Mouse (Mus musculus) intestine, embryonic 14.5 days (tissue): Measurements from ENCODE around the gene Mtfr1l. TPM values are rescaled to one million over a fixed set of nuclear protein-coding genes. Genes with fewer than 3 reads are reported as not detected.
"Not testable (repeated sequence)": the region's sequence is repeated elsewhere in the genome, so short reads cannot be mapped to it uniquely, and the experiment has no call there.

Experiments
- ATAC-seq: fragments of 200-750 bp; cut with Nextera tagmentation; replicated peaks from 2 replicates; pipeline ENCODE4 v1.8.0; 2017; ENCODE audit warnings: low read depth, moderate number of reproducible peaks, moderate TSS enrichment, moderate library complexity; ENCODE audit not compliant: low FRiP score, low TSS enrichment
- DNase-seq: peaks from one replicate; pipeline ENCODE4 v3.0.0-alpha.2; 2018; ENCODE audit warnings: low spot score
- H3K27ac ChIP-seq: fragments of 300-500 bp; sonication (generic); 2 replicates; pipeline ENCODE4 v1.5.1; 2014; ENCODE audit warnings: low read depth, mild to moderate bottlenecking, control low read depth
- H3K27me3 ChIP-seq: fragments of 300-500 bp; sonication (generic); replicated peaks from 2 replicates; pipeline ENCODE4 v1.6.1; 2014; ENCODE audit warnings: low read length, control low read depth; ENCODE audit not compliant: control insufficient read depth, insufficient read depth
- H3K36me3 ChIP-seq: fragments of 300-500 bp; sonication (generic); 2 replicates; pipeline ENCODE4 v1.6.1; 2014; ENCODE audit warnings: low read length, control low read depth; ENCODE audit not compliant: control insufficient read depth, insufficient read depth
- H3K4me1 ChIP-seq: fragments of 300-500 bp; sonication (generic); replicated peaks from 2 replicates; pipeline ENCODE4 v1.6.1; 2014; ENCODE audit warnings: low read length, control low read depth, mixed read lengths; ENCODE audit not compliant: control insufficient read depth, insufficient read depth
- H3K4me2 ChIP-seq: fragments of 300-500 bp; sonication (generic); 2 replicates; pipeline ENCODE4 v1.6.1; 2014; ENCODE audit warnings: low read length
- H3K4me3 ChIP-seq: fragments of 300-500 bp; sonication (generic); 2 replicates; pipeline ENCODE4 v1.5.1; 2014; ENCODE audit warnings: low read depth, low read length, control low read depth, mixed read lengths
- H3K9ac ChIP-seq: fragments of 300-500 bp; sonication (generic); 2 replicates; pipeline ENCODE4 v1.6.1; 2014; ENCODE audit warnings: mild to moderate bottlenecking, low read length
- H3K9me3 ChIP-seq: fragments of 300-500 bp; sonication (generic); 2 replicates; pipeline ENCODE4 v1.6.1; 2016; ENCODE audit warnings: low read length, control low read depth; ENCODE audit not compliant: control insufficient read depth
- WGBS: fragments of 180-500 bp; shearing (Covaris S2); extraction: QIAGEN DNeasy Blood & Tissue Kit; methylation state at CpG from one replicate; pipeline ENCODE4 v1.1.7; 2014; 5-methylcytosine and 5-hydroxymethylcytosine counted together
- polyA plus RNA-seq: library from polyadenylated mRNA; unstranded; fragments of >200 nt; fragmentation: Nextera tagmentation; extraction: Ambion mirVana; gene quantifications from 2 replicates; pipeline ENCODE4 v1.2.1, GENCODE M21; 2014

Gene Mtfr1l
- polyA plus RNA-seq, 1 experiment from 2014 or later = 109 TPM

GRCm38 (mm10) chr4:134505303-134505789, 29.8 kb downstream of the Mtfr1l start:
- 92% methylated on average over 4 of the region's 4 CpGs for WGBS
- no peak for DNase-seq
- H3K27ac ChIP-seq = no peak overlapping the region
- H3K4me3 ChIP-seq = no peak overlapping the region
- H3K4me1 ChIP-seq = no peaks in the 10 kb centered on the region
- no peaks in the 10 kb centered on the region for H3K36me3 ChIP-seq
- no peaks in the 10 kb centered on the region for H3K9me3 ChIP-seq
- ATAC-seq = no peak
- H3K4me2 ChIP-seq = no peak overlapping the region
- no peaks in the 10 kb centered on the region for H3K27me3 ChIP-seq
- H3K9ac ChIP-seq = no peak overlapping the region

- H3K4me1 ChIP-seq = no peaks in the 10 kb centered on the region
- H3K27ac ChIP-seq = no peak overlapping the region
- no peak overlapping the region for H3K9ac ChIP-seq
- H3K4me2 ChIP-seq = no peak overlapping the region
- H3K9me3 ChIP-seq = no peaks in the 10 kb centered on the region
- no peaks in the 10 kb centered on the region for H3K27me3 ChIP-seq
- no peaks in the 10 kb centered on the region for H3K36me3 ChIP-seq
- no peak overlapping the region for H3K4me3 ChIP-seq
- 81% methylated on average over 4 of the region's 4 CpGs for WGBS
- no peak for ATAC-seq
- DNase-seq = no peak
Observed at GRCm38 (mm10) chr4:134503686-134504357, 31.4 kb downstream of the Mtfr1l start.

GRCm38 (mm10) chr4:134501095-134501494, 34.1 kb downstream of the Mtfr1l start:
- DNase-seq (no peak), ATAC-seq (no peak)
- Histone ChIP-seq H3K27me3 (no peaks in the 10 kb centered on the region), H3K9me3 (no peaks in the 10 kb centered on the region), H3K4me2 (no peak overlapping the region), H3K9ac (no peak overlapping the region), H3K4me1 (peaks cover 12% of the 10 kb centered on the region), H3K4me3 (no peak overlapping the region), H3K27ac (no peak overlapping the region), H3K36me3 (no peaks in the 10 kb centered on the region)
- 90% methylated on average over 6 of the region's 6 CpGs for WGBS

GRCm38 (mm10) chr4:134498983-134499382, 36.2 kb downstream of the Mtfr1l start:
- H3K36me3 ChIP-seq, H3K9me3 ChIP-seq, ATAC-seq, H3K4me2 ChIP-seq, H3K27ac ChIP-seq, DNase-seq, H3K4me3 ChIP-seq, H3K27me3 ChIP-seq, H3K9ac ChIP-seq: not testable (repeated sequence)
- peaks cover 15% of the 10 kb centered on the region for H3K4me1 ChIP-seq
- 86% methylated on average over 6 of the region's 6 CpGs for WGBS

GRCm38 (mm10) chr4:134497986-134498731, 37.0 kb downstream of the Mtfr1l start:
- WGBS = 78% methylated on average over 12 of the region's 12 CpGs
- Histone ChIP-seq H3K27ac (no peak overlapping the region), H3K4me3 (no peak overlapping the region), H3K27me3 (no peaks in the 10 kb centered on the region), H3K9ac (no peak overlapping the region), H3K9me3 (no peaks in the 10 kb centered on the region), H3K36me3 (no peaks in the 10 kb centered on the region), H3K4me1 (peaks cover 15% of the 10 kb centered on the region), H3K4me2 (no peak overlapping the region)
- ATAC-seq = no peak
- no peak for DNase-seq

GRCm38 (mm10) chr4:134497223-134497622, 38.0 kb downstream of the Mtfr1l start:
- no peaks in the 10 kb centered on the region for H3K27me3 ChIP-seq
- WGBS = 13% methylated on average over 6 of the region's 6 CpGs
- H3K4me3 ChIP-seq = peak overlapping the region; percentile 53
- DNase-seq = no peak
- H3K4me2 ChIP-seq = peak overlapping the region; percentile 98
- H3K36me3 ChIP-seq = no peaks in the 10 kb centered on the region
- no peaks in the 10 kb centered on the region for H3K9me3 ChIP-seq
- H3K4me1 ChIP-seq = peaks cover 15% of the 10 kb centered on the region
- peak; percentile 41; the same call in 1 of the 2 replicates for ATAC-seq
- peak overlapping the region; percentile 53 for H3K9ac ChIP-seq
- H3K27ac ChIP-seq = no peak overlapping the region

GRCm38 (mm10) chr4:134496595-134497210, 38.5 kb downstream of the Mtfr1l start, which contains the start of gene Paqr7:
Paqr7 (plus strand) TSS chr4:134496697.
- Histone ChIP-seq H3K4me3 (peak within 1 kb of the TSS; percentile 53), H3K4me1 (peaks cover 15% of the 10 kb centered on the region), H3K4me2 (peak within 1 kb of the TSS; percentile 98), H3K9me3 (no peaks in the 10 kb centered on the region), H3K9ac (peak within 1 kb of the TSS; percentile 53), H3K27me3 (no peaks in the 10 kb centered on the region), H3K36me3 (no peaks in the 10 kb centered on the region), H3K27ac (no peak within 1 kb of the TSS)
- DNase-seq (peak; percentile 76), ATAC-seq (peak; percentile 66)
- 5% methylated on average over 35 of the region's 35 CpGs for WGBS

- Histone ChIP-seq H3K27me3 (no peaks in the 10 kb centered on the region), H3K4me1 (peaks cover 15% of the 10 kb centered on the region), H3K4me3 (no peak overlapping the region), H3K9ac (no peak overlapping the region), H3K4me2 (no peak overlapping the region), H3K36me3 (no peaks in the 10 kb centered on the region), H3K27ac (no peak overlapping the region), H3K9me3 (no peaks in the 10 kb centered on the region)
- 70% methylated on average over 5 of the region's 5 CpGs for WGBS
- DNase-seq (no peak), ATAC-seq (no peak)
Observed at GRCm38 (mm10) chr4:134495546-134495923, 39.7 kb downstream of the Mtfr1l start.
